Mouse (Mus musculus) testis, adult 10 weeks (tissue): ENCODE measurements around the gene Fam76b. TPM values are rescaled to one million over a fixed set of nuclear protein-coding genes. Genes with fewer than 3 reads are reported as not detected.

Experiments used
- polyA plus RNA-seq: library from polyadenylated mRNA; stranded (reverse); fragments of 350-450 nt; fragmentation: Illumina TruSeq; extraction: RNeasy Lipid Tissue Mini Kit (QIAGEN cat#74804); gene quantifications from one replicate; pipeline ENCODE4 v1.2.3, GENCODE M21; 2014; ENCODE audit warnings: low read depth, low replicate concordance

Fam76b gene
- polyA plus RNA-seq: 47.4 TPM

GRCm38 (mm10) chr9:13827406-13828086, at the start of gene Fam76b:
TSS of gene Fam76b (plus strand) at chr9:13827716.

DNA sequence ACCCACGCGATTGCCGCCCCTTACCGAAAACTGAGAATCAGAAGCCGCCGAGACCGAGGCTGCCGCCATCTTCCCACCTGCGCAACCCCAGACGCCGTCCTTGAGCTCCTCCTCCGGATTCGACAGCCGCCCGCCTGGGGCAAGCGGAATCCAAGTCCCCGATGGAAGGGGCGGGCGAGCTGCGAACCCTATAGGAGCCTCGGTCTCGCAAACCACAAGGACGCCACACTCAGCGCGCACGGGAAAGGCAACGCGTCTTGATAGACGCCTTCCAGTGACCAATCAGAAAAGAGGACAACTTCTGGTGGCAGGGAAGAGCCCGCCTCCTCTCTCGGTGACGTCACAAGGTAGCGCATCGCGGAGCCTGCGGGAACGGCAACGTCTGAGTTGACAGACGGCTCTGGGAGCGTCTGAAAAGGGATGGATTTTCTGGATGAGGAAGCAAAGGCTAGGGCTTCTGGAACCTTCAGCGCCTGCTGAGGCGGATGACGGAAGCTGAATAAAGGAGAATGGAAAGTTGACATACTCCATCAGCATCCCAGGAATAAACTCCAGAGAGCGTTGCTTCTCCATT, 597 bp upstream of the Fam76b start, which contains the start of gene Cep57:
Cep57 (minus strand) TSS at position 276 of the 574 bp plus-strand sequence.

Other genes starting within 250 kb of the Fam76b start
- gene Mtmr2, start 79.3 kb upstream of the Fam76b start, polyA plus RNA-seq: 100 TPM
- gene Cep57, start 609 bp upstream of the Fam76b start, polyA plus RNA-seq: 528 TPM